Mouse (Mus musculus) limb, embryonic 11.5 days (tissue): Measurements from ENCODE around the gene Tspoap1. TPM values are rescaled to one million over a fixed set of nuclear protein-coding genes. Genes with fewer than 3 reads are reported as not detected.
A peak's percentile ranks its signal among the peaks of the same experiment; 100 is the strongest.

Experiments
- ATAC-seq: fragments of 200-750 bp; cut with Nextera tagmentation; 2 replicates; pipeline ENCODE4 v1.8.0; 2017; ENCODE audit warnings: low read depth; ENCODE audit not compliant: insufficient number of reproducible peaks, low FRiP score, low TSS enrichment
- DNase-seq: peaks from one replicate; pipeline ENCODE4 v3.0.0-alpha.2; 2015; ENCODE audit warnings: low spot score
- H3K27ac ChIP-seq: fragments of 300-500 bp; sonication (generic); replicated peaks from 2 replicates; pipeline ENCODE4 v1.5.1; 2014; ENCODE audit warnings: low read depth, mild to moderate bottlenecking, low read length
- H3K27me3 ChIP-seq: fragments of 300-500 bp; sonication (generic); 2 replicates; pipeline ENCODE4 v1.6.1; 2014; ENCODE audit warnings: mild to moderate bottlenecking, low read length, mixed read lengths; ENCODE audit not compliant: control insufficient read depth, insufficient read depth
- H3K36me3 ChIP-seq: fragments of 300-500 bp; sonication (generic); 2 replicates; pipeline ENCODE4 v1.6.1; 2014; ENCODE audit warnings: mild to moderate bottlenecking, low read length, moderate library complexity, mixed read lengths; ENCODE audit not compliant: control insufficient read depth, insufficient read depth
- H3K4me1 ChIP-seq: fragments of 300-500 bp; sonication (generic); 2 replicates; pipeline ENCODE4 v1.6.1; 2014; ENCODE audit warnings: low read length, mixed read lengths; ENCODE audit not compliant: control insufficient read depth, insufficient read depth
- H3K4me2 ChIP-seq: fragments of 300-500 bp; sonication (generic); 2 replicates; pipeline ENCODE4 v1.6.1; 2014; ENCODE audit warnings: low read depth, mild to moderate bottlenecking, moderate library complexity; ENCODE audit not compliant: severe bottlenecking
- H3K4me3 ChIP-seq: fragments of 300-500 bp; sonication (generic); 2 replicates; pipeline ENCODE4 v1.5.1; 2014; ENCODE audit warnings: low read depth, low read length
- H3K9ac ChIP-seq: fragments of 300-500 bp; sonication (generic); 2 replicates; pipeline ENCODE4 v1.6.1; 2014; ENCODE audit warnings: mild to moderate bottlenecking, low read length
- H3K9me3 ChIP-seq: fragments of 300-500 bp; sonication (generic); 2 replicates; pipeline ENCODE4 v1.6.1; 2016; ENCODE audit warnings: low read length; ENCODE audit not compliant: control insufficient read depth
- WGBS: fragments of 180-500 bp; shearing (Covaris S2); extraction: QIAGEN DNeasy Blood & Tissue Kit; methylation state at CpG from one replicate; pipeline ENCODE4 v1.1.7; 2014; 5-methylcytosine and 5-hydroxymethylcytosine counted together
- polyA plus RNA-seq: library from polyadenylated mRNA; unstranded; fragments of >200 nt; fragmentation: Nextera tagmentation; extraction: Ambion mirVana; gene quantifications from 2 replicates; pipeline ENCODE4 v1.2.1, GENCODE M21; 2014

Tspoap1 gene
- polyA plus RNA-seq, 1 experiment from 2014 or later = 1.7 TPM

DNA sequence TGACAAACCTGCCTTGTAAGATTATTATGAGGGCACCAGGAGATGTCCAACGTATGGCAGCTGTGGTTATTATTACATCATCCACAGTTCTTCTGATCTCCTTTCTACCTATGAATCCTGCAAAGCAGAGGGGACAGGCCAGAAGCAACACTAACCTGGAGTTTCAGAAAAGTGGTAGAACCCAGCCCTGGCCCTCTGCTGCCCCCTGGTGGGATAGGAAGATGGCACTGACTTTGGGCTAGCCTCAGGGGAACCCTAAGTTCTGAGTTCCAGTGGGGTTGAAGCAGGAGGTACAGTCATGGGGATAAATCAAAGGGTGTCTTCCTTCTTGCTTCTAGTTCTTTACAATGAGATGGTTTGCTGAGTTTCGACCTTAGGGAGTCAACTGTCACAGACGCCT is 10.6 kb downstream of the Tspoap1 start:
- DNase-seq (peak; percentile 79), ATAC-seq (no peak)
- Histone ChIP-seq H3K27me3 (peaks cover 9% of the 10 kb centered on the region), H3K9ac (no peak overlapping the region), H3K27ac (no peak overlapping the region), H3K4me2 (no peak overlapping the region), H3K4me1 (no peaks in the 10 kb centered on the region), H3K9me3 (no peaks in the 10 kb centered on the region), H3K36me3 (no peaks in the 10 kb centered on the region), H3K4me3 (no peak overlapping the region)
- 53% methylated on average over 3 of the region's 3 CpGs for WGBS

DNA sequence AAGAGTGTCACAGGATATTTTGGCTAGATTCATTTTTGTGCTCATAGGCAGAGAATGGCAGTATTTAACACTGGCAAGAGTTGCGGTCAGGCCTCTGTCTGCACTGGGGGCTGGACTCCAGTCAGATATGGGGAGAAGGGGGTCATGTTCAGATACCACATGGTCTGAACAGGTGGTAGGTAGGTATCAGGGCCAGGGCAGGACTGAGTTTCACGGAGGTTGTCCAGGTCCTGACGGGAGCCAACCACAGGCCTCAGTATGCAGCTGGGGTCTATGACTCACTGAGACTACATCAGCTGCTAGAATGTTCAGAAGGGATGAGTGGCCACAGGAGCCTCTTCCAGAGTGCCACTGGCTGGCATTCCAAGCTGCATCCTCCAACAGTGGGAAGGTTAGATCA is 12.0 kb downstream of the Tspoap1 start:
- no peak for ATAC-seq
- Histone ChIP-seq H3K4me1 (no peaks in the 10 kb centered on the region), H3K27ac (no peak overlapping the region), H3K9me3 (no peaks in the 10 kb centered on the region), H3K36me3 (no peaks in the 10 kb centered on the region), H3K9ac (no peak overlapping the region), H3K27me3 (no peaks in the 10 kb centered on the region), H3K4me3 (no peak overlapping the region), H3K4me2 (no peak overlapping the region)
- 95% methylated on average over 3 of the region's 3 CpGs for WGBS
- DNase-seq = no peak

DNA sequence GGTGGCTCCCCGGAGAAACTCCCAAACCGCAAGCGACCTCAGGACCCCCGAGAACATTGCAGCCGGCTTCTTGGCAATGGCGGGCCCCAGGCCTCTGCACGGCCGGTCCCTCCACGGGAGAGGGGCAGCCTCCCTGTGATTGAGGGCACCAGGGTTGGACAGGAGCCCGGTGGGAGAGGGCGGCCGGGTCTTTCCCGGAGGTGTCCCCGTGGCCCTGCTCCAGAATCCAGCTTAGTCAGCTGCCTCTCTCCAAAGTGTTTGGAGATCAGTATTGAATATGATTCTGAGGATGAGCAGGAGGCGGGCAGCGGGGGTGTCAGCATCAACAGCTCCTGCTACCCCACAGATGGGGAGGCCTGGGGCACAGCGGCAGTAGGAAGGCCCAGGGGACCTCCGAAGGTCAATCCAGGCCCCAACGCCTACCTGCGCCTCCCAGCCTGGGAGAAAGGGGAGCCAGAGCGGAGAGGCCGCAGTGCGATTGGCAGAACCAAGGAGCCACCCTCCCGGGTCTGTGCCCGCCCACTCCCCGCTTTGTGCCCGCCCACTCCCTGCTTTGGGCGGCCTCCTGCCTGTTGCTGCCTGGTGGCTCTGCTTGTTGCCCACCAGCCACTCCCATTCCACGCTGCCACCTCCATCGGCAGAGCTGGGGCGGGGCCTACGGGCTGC is 17.9 kb downstream of the Tspoap1 start:
- ATAC-seq (peak; percentile 83), DNase-seq (peak; percentile 90)
- peaks cover 11% of the 10 kb centered on the region; the same call in 1 of the 2 replicates for H3K4me1 ChIP-seq
- no peaks in the 10 kb centered on the region for H3K9me3 ChIP-seq
- no peaks in the 10 kb centered on the region for H3K27me3 ChIP-seq
- no peak overlapping the region for H3K27ac ChIP-seq
- peak overlapping the region; percentile 39 for H3K4me3 ChIP-seq
- peak overlapping the region; percentile 70 for H3K4me2 ChIP-seq
- H3K9ac ChIP-seq = peak overlapping the region; percentile 78
- no peaks in the 10 kb centered on the region for H3K36me3 ChIP-seq
- WGBS = 16% methylated on average over 23 of the region's 32 CpGs

DNA sequence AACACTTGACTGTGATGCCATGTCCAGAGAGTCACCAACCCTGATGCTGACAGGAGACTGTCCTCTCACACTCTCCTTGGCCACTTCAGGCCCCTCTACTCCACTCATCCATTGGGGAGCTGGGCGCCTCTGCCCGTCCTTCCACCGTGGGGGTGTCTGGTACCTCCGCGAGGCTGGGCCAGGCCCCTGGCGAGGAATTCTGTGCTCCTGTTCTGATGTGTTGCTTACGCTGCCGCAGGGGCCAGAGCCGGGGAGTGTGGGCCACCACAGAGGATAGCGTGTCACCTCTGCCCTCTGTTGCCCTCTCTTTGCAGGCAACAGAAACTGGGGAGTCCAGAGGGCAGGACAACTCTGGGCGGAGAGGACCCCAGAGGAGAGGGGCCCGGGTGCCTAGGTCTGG is 18.6 kb downstream of the Tspoap1 start:
- H3K36me3 ChIP-seq = no peaks in the 10 kb centered on the region

DNA sequence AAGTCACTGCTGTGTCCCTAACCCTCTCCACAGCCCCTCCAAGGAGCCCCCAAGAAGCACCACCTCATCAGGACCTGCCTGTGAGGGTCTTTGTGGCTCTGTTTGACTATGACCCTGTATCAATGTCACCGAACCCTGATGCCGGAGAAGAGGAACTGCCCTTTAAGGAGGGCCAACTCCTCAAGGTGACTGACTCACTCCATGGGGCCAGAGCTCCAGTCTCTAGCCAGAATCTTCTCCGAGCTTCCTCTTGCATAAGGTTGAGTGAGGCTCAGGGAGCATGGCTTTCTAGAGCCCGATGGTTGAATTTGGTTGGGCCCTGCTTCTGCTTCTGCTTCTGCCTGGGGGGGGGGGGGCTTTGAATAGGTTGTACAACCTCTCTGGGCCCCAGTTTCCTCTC is 19.1 kb downstream of the Tspoap1 start:
- Histone ChIP-seq H3K4me2 (no peak overlapping the region), H3K4me3 (no peak overlapping the region), H3K27me3 (no peaks in the 10 kb centered on the region; the same call in 1 of the 2 replicates), H3K9ac (no peak overlapping the region), H3K27ac (no peak overlapping the region), H3K36me3 (no peaks in the 10 kb centered on the region), H3K4me1 (peaks cover 11% of the 10 kb centered on the region; the same call in 1 of the 2 replicates), H3K9me3 (no peaks in the 10 kb centered on the region)
- DNase-seq (no peak), ATAC-seq (no peak)
- 77% methylated on average over 4 of the region's 4 CpGs for WGBS

More for the DNA sequence above, 18.6 kb downstream of the Tspoap1 start:
- Histone ChIP-seq H3K9ac (peak overlapping the region; percentile 17; the same call in 1 of the 2 replicates), H3K9me3 (no peaks in the 10 kb centered on the region), H3K4me3 (peak overlapping the region; percentile 39; the same call in 1 of the 2 replicates), H3K27me3 (no peaks in the 10 kb centered on the region; the same call in 1 of the 2 replicates), H3K4me1 (peaks cover 11% of the 10 kb centered on the region; the same call in 1 of the 2 replicates), H3K4me2 (peak overlapping the region; percentile 70), H3K27ac (no peak overlapping the region)
- ATAC-seq (peak; percentile 48), DNase-seq (no peak)
- WGBS = 36% methylated on average over 12 of the region's 12 CpGs

DNA sequence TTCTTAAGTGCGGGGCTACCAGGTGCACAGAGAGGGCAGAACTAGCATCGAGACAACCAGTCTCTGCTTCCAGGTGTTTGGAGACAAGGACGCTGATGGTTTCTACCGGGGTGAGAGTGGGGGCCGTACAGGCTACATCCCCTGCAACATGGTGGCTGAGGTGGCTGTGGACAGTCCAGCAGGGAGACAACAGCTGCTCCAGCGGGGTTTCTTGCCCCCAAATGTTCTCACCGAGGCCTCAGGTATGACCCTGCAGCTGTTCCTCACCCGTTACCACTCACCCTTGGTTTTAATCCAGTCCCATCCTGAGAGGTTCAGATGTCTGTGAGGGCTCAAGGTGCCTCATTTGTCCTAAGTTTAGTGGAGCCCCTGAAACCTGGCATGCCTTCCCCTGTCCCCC is 19.8 kb downstream of the Tspoap1 start:
- H3K9ac ChIP-seq = no peak overlapping the region
- no peaks in the 10 kb centered on the region for H3K36me3 ChIP-seq
- no peaks in the 10 kb centered on the region for H3K9me3 ChIP-seq
- no peak overlapping the region for H3K27ac ChIP-seq
- no peaks in the 10 kb centered on the region; the same call in 1 of the 2 replicates for H3K27me3 ChIP-seq
- DNase-seq (no peak), ATAC-seq (no peak)
- WGBS = 85% methylated on average over 8 of the region's 8 CpGs
- no peak overlapping the region for H3K4me3 ChIP-seq
- H3K4me2 ChIP-seq = no peak overlapping the region
- peaks cover 11% of the 10 kb centered on the region; the same call in 1 of the 2 replicates for H3K4me1 ChIP-seq

DNA sequence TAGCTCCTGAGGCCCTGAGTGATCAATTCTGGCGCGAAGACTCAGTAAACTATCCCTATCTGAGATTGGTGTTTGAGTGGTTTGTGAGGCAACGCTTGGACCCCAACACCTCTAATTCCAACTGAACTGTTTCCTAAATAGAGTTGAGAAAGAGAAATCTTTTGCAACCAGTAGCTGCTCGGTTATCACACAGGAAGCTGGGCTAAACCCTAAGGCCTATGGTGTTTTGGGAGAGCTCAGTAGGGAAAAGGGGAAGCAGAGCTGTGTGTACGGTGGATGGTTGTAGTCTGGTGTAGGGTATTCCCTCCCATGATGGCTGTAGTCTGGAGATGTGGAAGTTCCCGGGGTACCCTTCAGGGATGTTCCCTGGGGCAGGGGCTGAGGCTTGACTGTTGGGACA is 29.7 kb downstream of the Tspoap1 start:
- DNase-seq (no peak), ATAC-seq (no peak)
- Histone ChIP-seq H3K9me3 (no peaks in the 10 kb centered on the region), H3K27ac (no peak overlapping the region), H3K4me1 (no peaks in the 10 kb centered on the region), H3K4me3 (no peak overlapping the region), H3K4me2 (no peak overlapping the region), H3K36me3 (no peaks in the 10 kb centered on the region), H3K27me3 (no peaks in the 10 kb centered on the region), H3K9ac (no peak overlapping the region)
- WGBS = 88% methylated on average over 6 of the region's 6 CpGs

DNA sequence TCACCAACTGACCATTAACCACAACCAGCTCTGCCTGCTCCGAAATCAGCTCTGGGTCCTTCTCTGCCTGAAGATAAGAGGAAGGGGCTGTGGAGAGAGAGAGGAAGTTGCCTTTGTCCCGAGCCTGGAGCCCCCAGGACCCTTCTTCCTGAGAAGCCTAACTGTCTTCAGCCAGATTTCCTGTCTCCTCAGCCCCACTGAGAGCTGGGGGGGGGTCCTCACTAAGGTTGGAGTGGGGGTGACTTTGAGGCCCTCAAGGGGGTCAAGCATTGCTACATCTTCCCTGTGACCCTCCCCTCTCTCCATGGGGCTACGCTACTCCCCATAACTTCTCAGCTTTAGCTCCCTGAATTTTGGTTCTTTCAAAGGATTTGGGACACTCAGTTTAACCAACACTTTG is 33.1 kb downstream of the Tspoap1 start, which contains the start of gene Mpo:
TSS of gene Mpo (plus strand) at position 122 of the 400 bp plus-strand sequence.
- H3K9ac ChIP-seq = no peak within 1 kb of the TSS
- no peaks in the 10 kb centered on the region for H3K36me3 ChIP-seq
- no peaks in the 10 kb centered on the region for H3K9me3 ChIP-seq
- H3K4me3 ChIP-seq = no peak within 1 kb of the TSS
- 69% methylated on average over 3 of the region's 3 CpGs for WGBS
- no peak for ATAC-seq
- H3K27ac ChIP-seq = no peak within 1 kb of the TSS
- H3K4me1 ChIP-seq = no peaks in the 10 kb centered on the region
- DNase-seq = no peak
- H3K4me2 ChIP-seq = no peak within 1 kb of the TSS
- H3K27me3 ChIP-seq = no peaks in the 10 kb centered on the region
